Mouse (Mus musculus) left cerebral cortex, adult 9 months (tissue): ENCODE results near the gene Xpo6.

ENCODE experiments used
- DNase-seq, 2 experiments: peaks; one replicate each; pipeline ENCODE4 v3.0.0; 2022; ENCODE audit warnings: low spot score in 2 of 2

Xpo6 gene

GRCm38 (mm10) chr7:126194175-126194574 is 6.1 kb downstream of the Xpo6 start:
- DNase-seq = no peak

DNA sequence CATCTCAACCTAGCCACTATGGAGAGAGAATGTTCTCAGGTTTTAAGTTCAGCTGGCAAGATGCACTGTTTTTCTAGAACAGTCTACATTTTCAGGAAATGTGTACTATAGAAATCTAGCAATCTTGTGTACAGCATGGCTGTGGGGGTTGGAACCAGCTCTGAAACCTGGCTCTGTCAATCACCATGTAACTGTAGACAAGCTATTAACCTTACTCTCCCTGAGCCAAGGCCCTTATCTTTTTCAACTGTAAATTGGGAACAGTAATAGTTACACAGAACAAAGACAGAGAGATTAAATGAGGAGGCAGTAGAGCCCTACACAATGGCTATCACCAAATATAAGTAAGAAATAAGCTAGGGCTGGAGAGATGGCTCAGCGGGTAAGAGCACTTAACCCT is 8.8 kb downstream of the Xpo6 start:
- DNase-seq = no peak

GRCm38 (mm10) chr7:126189517-126189916 is 10.8 kb downstream of the Xpo6 start:
- DNase-seq = no peak

DNA sequence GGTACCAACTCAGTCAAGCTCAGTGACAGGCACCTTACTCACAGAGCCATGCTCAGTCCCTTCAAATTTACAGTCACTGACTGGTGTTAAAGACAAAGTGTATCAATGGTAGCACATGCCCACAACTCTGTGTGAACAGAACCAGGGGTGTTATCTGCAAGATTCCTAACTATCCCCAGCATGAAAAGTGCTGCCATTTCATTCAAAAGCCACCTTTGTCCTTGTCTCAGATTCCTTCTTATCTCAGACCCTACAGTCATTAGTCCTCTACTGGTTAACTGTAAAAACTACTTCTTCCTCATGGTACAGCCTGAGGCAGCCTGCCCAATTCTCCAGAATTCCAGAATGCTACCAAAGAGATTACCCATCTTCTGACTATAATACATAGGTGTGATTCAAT is 14.3 kb downstream of the Xpo6 start:
- no peak for DNase-seq

DNA sequence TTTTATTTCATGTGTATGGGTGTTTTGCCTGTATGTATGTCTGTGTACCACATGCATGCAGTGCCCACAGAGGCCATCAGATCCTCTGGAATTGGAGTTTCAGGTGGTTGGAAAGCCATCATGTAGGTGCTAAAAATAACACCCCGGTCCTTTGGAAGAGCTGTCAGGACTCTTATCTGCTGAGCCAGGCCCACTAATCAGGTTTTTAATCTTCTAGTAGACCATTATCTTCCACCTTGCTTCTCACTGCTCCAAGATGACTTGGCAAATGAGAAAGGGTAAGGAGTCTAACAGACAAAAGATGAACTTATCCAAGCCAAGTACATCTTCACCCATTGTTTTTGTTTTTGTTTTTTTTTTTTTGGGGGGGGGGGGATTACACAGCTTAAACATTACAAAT is 16.7 kb downstream of the Xpo6 start:
- no peak for DNase-seq

- no peak for DNase-seq
These were observed 18.8 kb downstream of the Xpo6 start for GRCm38 (mm10) chr7:126181487-126181886.

DNA sequence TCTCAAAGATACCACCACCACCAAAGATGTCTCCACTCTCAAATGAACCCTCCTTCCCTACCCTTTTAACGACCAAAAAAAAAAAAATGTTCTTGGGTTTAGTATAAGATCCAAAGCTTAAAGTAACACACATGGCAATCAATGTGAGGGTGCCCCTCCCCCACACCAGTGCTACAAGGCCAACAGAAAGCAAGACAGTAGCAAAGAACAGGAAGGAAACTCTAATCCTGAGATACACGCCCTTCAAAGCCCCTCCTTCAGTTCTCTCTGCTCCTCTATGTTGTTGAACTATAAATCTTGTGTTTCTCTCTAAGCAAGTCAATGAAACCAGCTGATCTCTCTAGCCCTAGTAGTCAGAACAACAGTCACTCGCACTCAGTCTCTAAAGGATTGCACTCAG is 19.3 kb downstream of the Xpo6 start:
- no peak for DNase-seq

DNA sequence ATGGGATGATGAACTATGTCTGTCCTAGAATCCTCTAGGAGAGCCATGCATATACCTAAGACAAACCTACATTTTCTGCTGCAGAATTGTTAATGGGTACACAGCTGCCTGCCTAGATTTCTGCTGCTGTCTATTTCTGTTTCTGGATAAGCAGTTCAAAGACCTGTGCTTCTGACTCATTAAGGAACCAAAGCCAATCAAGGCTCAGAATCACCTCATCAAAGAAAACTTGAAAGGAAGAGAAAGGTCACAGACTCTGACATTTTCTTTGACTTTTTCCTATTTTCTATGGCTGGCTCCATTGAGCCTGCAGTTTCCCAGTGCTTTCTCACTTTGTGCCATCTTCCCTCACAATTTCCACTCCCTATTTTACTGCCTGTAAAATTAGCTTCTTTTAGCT is 21.5 kb downstream of the Xpo6 start:
- DNase-seq = no peak

GRCm38 (mm10) chr7:126175999-126176398 is 24.3 kb downstream of the Xpo6 start:
- DNase-seq = no peak

DNA sequence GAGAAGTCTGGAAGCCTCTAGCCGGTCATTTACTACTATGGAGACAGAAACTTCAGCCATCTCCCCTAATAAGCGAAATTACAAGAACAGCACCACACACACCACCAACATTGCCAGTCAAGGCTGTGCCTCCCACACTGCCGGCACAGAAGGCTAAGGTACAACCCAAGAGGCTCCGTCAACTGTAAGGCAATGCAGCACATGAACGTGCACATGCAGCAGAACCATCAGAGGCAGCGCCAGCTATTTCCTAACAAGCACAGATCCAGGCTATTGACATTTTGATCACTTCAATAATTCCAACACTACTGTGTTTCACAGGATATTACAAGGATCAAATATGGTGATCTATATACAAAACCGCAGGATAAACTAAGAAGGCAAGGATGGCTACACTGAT is 24.8 kb downstream of the Xpo6 start:
- DNase-seq = no peak

DNA sequence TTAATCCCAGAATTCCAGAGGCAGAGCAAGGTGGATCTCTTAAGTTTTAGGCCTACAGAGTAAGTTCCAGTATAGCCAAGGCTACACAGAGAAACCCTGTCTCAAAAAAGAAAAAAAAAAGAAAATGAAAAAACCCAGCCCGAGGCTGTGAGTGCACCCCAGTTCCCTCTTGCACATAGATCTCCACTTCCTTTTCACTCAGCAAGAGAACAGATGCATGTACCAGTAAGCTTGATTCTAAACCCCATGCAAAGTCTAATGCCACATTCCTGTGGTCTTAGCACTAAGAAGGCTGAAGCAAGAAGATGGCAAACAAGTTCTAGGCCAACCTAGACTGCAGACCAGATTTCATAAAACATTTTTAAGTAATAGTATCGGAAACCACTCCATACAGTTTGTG is 25.4 kb downstream of the Xpo6 start:
- no peak for DNase-seq

GRCm38 (mm10) chr7:126172001-126172400 is 28.3 kb downstream of the Xpo6 start:
- DNase-seq = no peak

- DNase-seq = no peak
These were observed 31.7 kb downstream of the Xpo6 start for GRCm38 (mm10) chr7:126168584-126168983.

GRCm38 (mm10) chr7:126167426-126167825 is 32.9 kb downstream of the Xpo6 start:
- DNase-seq = no peak

DNA sequence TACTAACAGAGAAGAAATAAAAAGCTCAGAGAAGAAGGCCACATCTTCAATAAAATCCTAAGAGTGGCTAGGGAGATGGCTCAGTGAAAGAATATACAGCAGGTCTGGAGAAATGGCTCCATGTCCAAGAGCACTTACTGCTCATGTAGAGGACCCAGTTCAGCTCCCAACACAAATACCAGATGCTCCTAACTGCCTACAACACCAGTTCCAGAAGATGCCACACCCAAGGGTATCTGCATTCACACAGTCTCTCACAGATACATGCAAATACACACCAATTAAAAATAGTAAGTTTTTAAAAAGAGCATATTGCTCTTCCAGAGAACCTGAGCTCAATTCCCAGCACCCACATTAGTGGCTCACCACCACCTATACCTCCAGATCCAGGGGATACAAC is 33.7 kb downstream of the Xpo6 start:
- no peak for DNase-seq

GRCm38 (mm10) chr7:126158238-126158637 is 42.1 kb downstream of the Xpo6 start:
- DNase-seq = no peak

DNA sequence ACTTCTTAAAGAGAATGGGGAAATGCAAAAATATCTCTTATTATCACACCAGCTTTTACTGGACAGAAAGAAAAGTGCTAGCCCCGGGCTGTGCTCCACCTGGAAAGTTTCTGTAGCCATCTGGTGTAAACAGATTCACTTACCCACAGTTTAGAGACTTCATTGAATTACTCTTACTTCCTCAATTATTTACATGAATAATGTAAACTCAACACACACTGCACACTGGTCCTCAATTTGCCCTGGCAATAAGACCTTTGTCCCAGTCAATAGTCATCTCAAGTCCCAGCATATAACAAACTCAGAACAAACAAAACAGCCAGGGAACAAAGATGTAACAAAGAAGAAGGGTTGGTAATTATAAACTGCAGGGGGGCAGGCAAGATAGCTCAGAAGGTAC is 44.6 kb downstream of the Xpo6 start:
- DNase-seq = no peak

DNA sequence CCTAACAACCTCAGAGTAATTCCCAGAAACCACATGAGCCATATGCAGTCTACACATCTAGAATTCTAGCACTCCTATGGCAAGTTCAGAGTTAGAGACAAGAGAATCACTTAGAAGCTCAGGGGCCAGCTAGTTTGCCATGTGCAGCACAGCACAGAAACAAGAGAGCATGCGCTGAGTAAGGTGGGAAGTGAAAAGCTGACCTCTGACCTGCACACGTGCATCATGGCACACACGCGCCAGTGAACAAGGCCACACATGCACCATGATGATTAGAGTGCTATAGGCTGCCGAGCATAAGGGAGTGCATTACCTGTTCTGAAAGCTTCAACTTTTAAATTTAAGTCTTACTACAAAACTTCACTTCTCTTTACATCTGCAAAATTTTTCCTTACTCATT is 45.6 kb downstream of the Xpo6 start:
- no peak for DNase-seq

DNA sequence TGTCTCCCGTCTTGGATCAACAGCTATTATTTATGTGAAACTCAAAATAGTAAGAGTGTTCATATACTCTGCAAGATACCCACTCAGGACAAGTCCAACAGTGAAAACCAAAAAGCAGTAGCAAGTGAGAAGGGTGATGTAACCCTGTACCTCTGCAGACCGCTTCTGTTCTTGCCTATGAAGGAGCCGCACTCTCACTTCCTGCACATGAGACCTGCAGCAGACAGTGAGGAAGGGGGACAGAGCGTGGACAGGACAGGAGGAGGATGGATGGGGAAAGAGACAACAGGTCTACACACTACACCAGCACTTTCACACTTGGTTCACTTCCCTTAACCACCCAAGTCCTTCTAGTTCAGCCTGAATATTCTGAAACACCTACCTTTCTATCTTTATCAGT is 48.0 kb downstream of the Xpo6 start:
- DNase-seq = no peak

- no peak for DNase-seq
These were observed 54.1 kb downstream of the Xpo6 start for GRCm38 (mm10) chr7:126146156-126146555.

GRCm38 (mm10) chr7:126144364-126144763 is 55.9 kb downstream of the Xpo6 start:
- DNase-seq = no peak

- DNase-seq = no peak
These were observed 62.5 kb downstream of the Xpo6 start for GRCm38 (mm10) chr7:126137850-126138249.

GRCm38 (mm10) chr7:126135391-126135790 is 64.9 kb downstream of the Xpo6 start:
- no peak for DNase-seq

GRCm38 (mm10) chr7:126134634-126135321 is 65.5 kb downstream of the Xpo6 start:
- no peak for DNase-seq
